Mouse (Mus musculus) heart, adult 18-20 months (tissue): ENCODE data around the gene Gm36176. TPM values are rescaled to one million over a fixed set of nuclear protein-coding genes. Genes with fewer than 3 reads are reported as not detected.
A peak's percentile ranks its signal among the peaks of the same experiment; 100 is the strongest.

Experiments used
- DNase-seq, 2 experiments: peaks; one replicate each; pipeline ENCODE4 v3.0.0; 2021 to 2022; ENCODE audit warnings: mixed read lengths in 1 of 2
- total RNA-seq, 2 experiments: library from RNA; stranded (reverse); gene quantifications; 2 replicates each; pipeline ENCODE4 v1.2.3; 2021

Gm36176 gene
- total RNA-seq, 2 experiments from 2014 or later = not detected

DNA sequence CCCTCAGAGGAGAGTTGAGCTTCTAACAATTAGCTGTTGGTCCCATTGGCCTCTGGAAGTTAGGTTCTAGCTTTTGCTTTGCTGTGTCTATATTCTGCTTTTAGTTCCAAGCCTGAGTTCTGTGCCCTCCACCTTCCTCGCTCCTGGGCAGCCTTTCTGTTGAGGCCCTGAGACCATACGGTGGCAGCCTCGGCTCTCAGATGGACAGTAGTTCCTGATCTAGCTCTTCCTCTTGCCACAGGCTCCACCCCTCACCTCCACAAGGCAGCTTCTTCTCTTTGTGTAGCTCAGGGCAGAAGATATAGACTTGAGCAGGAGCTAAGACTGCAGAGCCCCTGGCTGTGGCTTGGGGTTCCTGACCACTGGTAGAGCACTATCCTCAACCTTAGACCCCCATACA, 33.7 kb downstream of the Gm36176 start:
- DNase-seq = no peak

DNA sequence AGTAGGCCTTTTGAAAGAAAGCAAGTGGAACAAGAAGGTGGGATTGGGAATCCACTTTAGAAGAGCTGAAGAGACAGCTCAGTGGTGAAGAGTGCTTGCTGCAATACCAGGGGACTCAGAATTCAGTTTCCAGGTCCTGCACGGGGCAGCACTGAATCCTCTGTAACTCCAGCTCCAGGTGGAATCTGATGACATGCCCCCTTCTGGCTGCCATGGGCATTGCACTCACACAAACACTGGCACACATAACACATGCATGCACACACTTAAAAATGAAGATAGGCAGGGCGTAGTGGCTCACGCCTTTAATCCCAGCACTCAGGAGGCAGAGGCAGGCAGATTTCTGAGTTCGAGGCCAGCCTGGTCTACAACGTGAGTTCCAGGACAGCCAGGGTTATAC, 36.0 kb downstream of the Gm36176 start:
- DNase-seq = no peak

DNA sequence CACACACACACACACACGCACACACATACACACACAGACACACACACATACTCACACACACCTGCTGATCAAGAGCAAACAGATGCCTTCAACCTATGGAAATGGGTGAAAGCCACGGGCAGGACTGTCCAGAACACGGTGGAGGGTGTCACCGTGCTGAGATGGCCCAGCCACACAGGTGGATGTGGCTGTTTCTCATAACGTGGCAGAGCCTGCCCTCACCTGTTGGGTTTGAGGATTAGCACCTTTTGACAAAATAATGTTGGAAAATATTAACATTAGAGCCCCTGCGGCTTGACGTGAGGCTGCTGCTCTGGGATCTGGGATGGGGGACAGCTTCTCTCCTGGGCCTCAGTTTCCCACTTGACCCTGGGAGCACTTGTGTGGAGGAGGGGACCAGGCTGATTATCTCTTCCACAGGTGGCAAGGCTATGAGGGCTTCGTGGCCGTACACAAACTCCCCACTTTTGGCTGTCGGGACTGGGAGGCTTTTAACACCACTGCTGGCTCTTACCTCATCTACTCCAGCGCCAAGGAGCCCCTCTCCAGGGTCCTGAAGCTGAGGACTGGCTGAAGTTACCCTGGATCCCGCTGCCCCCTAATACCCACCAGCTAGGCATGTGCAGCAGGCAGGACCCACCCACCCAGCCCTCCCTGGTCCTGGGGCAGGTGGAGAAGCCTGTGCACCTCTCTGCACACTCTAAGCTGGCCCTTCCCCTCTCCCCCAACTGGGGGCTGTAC, 39.6 kb downstream of the Gm36176 start:
- DNase-seq = no peak

DNA sequence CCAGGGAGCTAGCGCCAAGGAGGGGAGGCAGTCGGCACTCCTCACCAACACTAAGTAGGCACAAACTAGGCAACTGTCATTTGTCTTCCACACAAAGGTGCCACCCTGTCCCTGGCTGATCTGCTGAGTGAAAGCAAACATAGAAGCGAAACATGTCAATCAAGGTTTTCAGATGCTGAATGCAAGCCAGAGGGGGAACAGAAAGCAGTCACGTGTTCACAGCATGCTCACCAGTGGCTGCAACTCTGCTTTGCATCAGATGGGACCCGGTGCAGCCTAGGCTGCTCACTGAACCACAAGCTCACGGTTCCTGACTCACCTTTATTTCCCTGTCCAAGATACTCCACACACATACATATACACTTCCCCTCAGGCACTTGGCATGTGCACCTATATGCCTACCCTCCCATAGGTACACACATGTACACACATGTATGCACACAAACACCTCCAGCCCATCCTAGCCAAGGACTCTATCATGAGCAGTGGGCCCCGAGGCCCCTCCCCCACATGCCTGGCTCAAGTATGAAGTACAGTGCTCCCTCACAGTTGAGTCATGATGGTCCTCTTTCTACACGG, 44.5 kb downstream of the Gm36176 start:
- no peak for DNase-seq

DNA sequence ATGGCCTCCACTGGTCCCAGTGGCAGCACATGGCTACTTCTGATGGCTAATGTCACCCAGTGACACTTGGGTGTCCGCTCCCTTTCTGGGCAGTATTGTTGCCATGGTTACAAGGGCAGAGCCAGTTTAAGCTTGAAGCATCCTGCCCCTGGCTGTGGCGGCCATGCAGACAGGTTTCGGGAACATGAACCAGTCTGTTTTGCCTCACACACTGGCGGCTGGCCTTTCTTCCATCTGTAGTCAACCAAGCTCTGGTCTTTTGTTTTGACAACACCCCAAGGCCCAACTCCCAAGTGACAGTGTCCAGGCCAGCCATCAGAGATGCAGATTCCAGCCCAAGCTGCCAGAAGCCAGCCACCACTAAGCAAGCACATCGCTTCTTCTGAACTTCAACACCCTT, 49.0 kb downstream of the Gm36176 start:
- peak; percentile 13 to 18 for DNase-seq

Other genes with a start within 250 kb of the Gm36176 start
- 10 to 100 TPM; 81.7 to 82.3 TPM for gene Sumo3, start 240.7 kb upstream of the Gm36176 start, total RNA-seq
- 10 to 100 TPM; 15.5 to 15.7 TPM for gene Gm49325, start 240.6 kb upstream of the Gm36176 start, total RNA-seq
- 10 to 100 TPM; 80.9 to 82.8 TPM for gene Ube2g2, start 224.5 kb upstream of the Gm36176 start, total RNA-seq
- gene Tspear, start 160.2 kb upstream of the Gm36176 start, total RNA-seq = not detected
- gene Gm19402, start 156.0 kb upstream of the Gm36176 start, total RNA-seq = not detected
- not detected for gene Gm9508, start 149.6 kb upstream of the Gm36176 start, total RNA-seq
- gene Gm10272, start 140.2 kb upstream of the Gm36176 start, total RNA-seq = not detected
- gene Gm10024, start 135.3 kb upstream of the Gm36176 start, total RNA-seq = not detected
- not detected for gene Gm10142, start 131.0 kb upstream of the Gm36176 start, total RNA-seq
- gene Krtap12-1, start 126.2 kb upstream of the Gm36176 start, total RNA-seq = not detected
- gene Gm10100, start 120.3 kb upstream of the Gm36176 start, total RNA-seq = not detected
- not detected for gene Gm18596, start 104.2 kb upstream of the Gm36176 start, total RNA-seq
- gene Gm9736, start 95.4 kb upstream of the Gm36176 start, total RNA-seq = not detected
- not detected for gene Gm3233, start 87.1 kb upstream of the Gm36176 start, total RNA-seq
- not detected for gene Gm3238, start 75.5 kb upstream of the Gm36176 start, total RNA-seq
- gene Gm7138, start 69.9 kb upstream of the Gm36176 start, total RNA-seq = not detected
- not detected for gene Gm3250, start 64.3 kb upstream of the Gm36176 start, total RNA-seq
- gene Gm7137, start 58.6 kb upstream of the Gm36176 start, total RNA-seq = not detected
- gene Gm9639, start 51.7 kb upstream of the Gm36176 start, total RNA-seq = not detected
- not detected for gene Gm19668, start 47.7 kb upstream of the Gm36176 start, total RNA-seq
- gene Gm9507, start 35.0 kb upstream of the Gm36176 start, total RNA-seq = not detected
- not detected for gene Gm2696, start 32.1 kb upstream of the Gm36176 start, total RNA-seq
- gene Krtap10-4, start 19.7 kb upstream of the Gm36176 start, total RNA-seq = not detected
- not detected for gene Krtap10-10, start 10.9 kb upstream of the Gm36176 start, total RNA-seq
- gene Gm10318, start 6.1 kb downstream of the Gm36176 start, total RNA-seq = not detected
- not detected for gene Gm3285, start 15.2 kb downstream of the Gm36176 start, total RNA-seq
- gene Lrrc3, start 55.7 kb downstream of the Gm36176 start, total RNA-seq = under 1 TPM; 0.49 to 0.69 TPM
- 1 to 10 TPM in 1 of 2 experiments, under 1 TPM in 1; 0.99 to 1.5 TPM for gene Trpm2, start 123.8 kb downstream of the Gm36176 start, total RNA-seq
- 1 to 10 TPM; 8.8 to 9.8 TPM for gene 1810043G02Rik, start 131.7 kb downstream of the Gm36176 start, total RNA-seq
- gene Pfkl, start 163.3 kb downstream of the Gm36176 start, total RNA-seq = 100 to 1,000 TPM; 114 to 120 TPM
- gene Dnmt3l, start 195.1 kb downstream of the Gm36176 start, total RNA-seq = not detected
- gene Aire, start 196.8 kb downstream of the Gm36176 start, total RNA-seq = not detected
- gene Icosl, start 222.5 kb downstream of the Gm36176 start, total RNA-seq = 1 to 10 TPM; 5.7 to 8.4 TPM